Mouse (Mus musculus) G1E (cell line): ENCODE measurements around the gene Prnp.

ENCODE experiments used
- CTCF ChIP-seq: IDR thresholded peaks from 2 replicates; pipeline ENCODE4 v1.5.1; 2012; ENCODE audit warnings: low read depth, low read length, inconsistent platforms, mixed read lengths
- GATA1 ChIP-seq: IDR thresholded peaks from 2 replicates; pipeline ENCODE4 v1.6.1; 2012; ENCODE audit warnings: borderline replicate concordance, low read length, inconsistent platforms, mixed read lengths
- POLR2AphosphoS5 ChIP-seq: IDR thresholded peaks from 2 replicates; pipeline ENCODE4 v1.6.1; 2012; ENCODE audit warnings: low read depth, low read length, inconsistent platforms; ENCODE audit not compliant: insufficient replicate concordance
- TAL1 ChIP-seq: conservative IDR thresholded peaks from 2 replicates; pipeline ENCODE4 v1.6.1; 2012; ENCODE audit warnings: low read depth, low read length, inconsistent platforms, mixed read lengths

- TF ChIP-seq POLR2AphosphoS5, result no peak
- TF ChIP-seq TAL1, result no peak
- no peak for TF ChIP-seq CTCF
- TF ChIP-seq GATA1, result no peak
Measured at GRCm38 (mm10) chr2:131906846-131907245, 2.9 kb upstream of the Prnp start.
